Mouse (Mus musculus) limb, embryonic 14.5 days (tissue): ENCODE data around the gene Polr1c. TPM values are rescaled to one million over a fixed set of nuclear protein-coding genes. Genes with fewer than 3 reads are reported as not detected.

ENCODE experiments used
- ATAC-seq: fragments of 200-750 bp; cut with Nextera tagmentation; 2 replicates; pipeline ENCODE4 v1.8.0; 2017; ENCODE audit warnings: low read depth, moderate number of reproducible peaks, moderate TSS enrichment; ENCODE audit not compliant: low FRiP score
- DNase-seq: peaks from one replicate; pipeline ENCODE4 v3.0.0-alpha.2; 2015; ENCODE audit warnings: low spot score
- H3K27ac ChIP-seq: fragments of 300-500 bp; sonication (generic); replicated peaks from 2 replicates; pipeline ENCODE4 v1.5.1; 2014; ENCODE audit warnings: low read depth, mild to moderate bottlenecking, low read length, moderate library complexity, mixed read lengths
- H3K27me3 ChIP-seq: fragments of 300-500 bp; sonication (generic); 2 replicates; pipeline ENCODE4 v1.6.1; 2014; ENCODE audit warnings: low read length, mixed read lengths; ENCODE audit not compliant: control insufficient read depth, insufficient read depth
- H3K36me3 ChIP-seq: fragments of 300-500 bp; sonication (generic); 2 replicates; pipeline ENCODE4 v1.6.1; 2014; ENCODE audit warnings: mild to moderate bottlenecking, low read length, moderate library complexity, mixed read lengths; ENCODE audit not compliant: control insufficient read depth, insufficient read depth
- H3K4me1 ChIP-seq: fragments of 300-500 bp; sonication (generic); 2 replicates; pipeline ENCODE4 v1.6.1; 2014; ENCODE audit warnings: antibody characterized with exemption, low read length, mixed read lengths; ENCODE audit not compliant: control insufficient read depth, insufficient read depth
- H3K4me2 ChIP-seq: fragments of 300-500 bp; sonication (generic); replicated peaks from 2 replicates; pipeline ENCODE4 v1.6.1; 2014; ENCODE audit warnings: low read depth, mild to moderate bottlenecking, low read length, moderate library complexity; ENCODE audit not compliant: severe bottlenecking
- H3K4me3 ChIP-seq: fragments of 300-500 bp; sonication (generic); replicated peaks from 2 replicates; pipeline ENCODE4 v1.5.1; 2014; ENCODE audit warnings: low read length
- H3K9ac ChIP-seq: fragments of 300-500 bp; sonication (generic); 2 replicates; pipeline ENCODE4 v1.6.1; 2014; ENCODE audit warnings: mild to moderate bottlenecking, low read depth, low read length, moderate library complexity; ENCODE audit not compliant: severe bottlenecking
- H3K9me3 ChIP-seq: fragments of 300-500 bp; sonication (generic); 2 replicates; pipeline ENCODE4 v1.6.1; 2016; ENCODE audit warnings: low read length; ENCODE audit not compliant: control insufficient read depth
- POLR2A ChIP-seq: fragments of 200-500 bp; IDR thresholded peaks from 2 replicates; pipeline ENCODE4 v1.8.0; 2012; ENCODE audit warnings: inconsistent platforms, mild to moderate bottlenecking, moderate library complexity, borderline replicate concordance; ENCODE audit not compliant: insufficient read depth, insufficient read length; ENCODE audit errors: extremely low read depth
- WGBS: fragments of 180-500 bp; shearing (Covaris S2); extraction: QIAGEN DNeasy Blood & Tissue Kit; methylation state at CpG from one replicate; pipeline ENCODE4 v1.1.7; 2014; 5-methylcytosine and 5-hydroxymethylcytosine counted together
- polyA plus RNA-seq, 2 experiments: library from polyadenylated mRNA; depleted of rRNA in 1 of 2; stranded (reverse) in 1 of 2; unstranded in 1 of 2; fragments of >200 nt; fragmentation: Nextera tagmentation in 1 of 2; extraction: Ambion mirVana in 1 of 2; gene quantifications; 2 replicates each; pipeline versions ENCODE4 v1.2.1 to v1.2.3; 2012 to 2014

Gene Polr1c
- polyA plus RNA-seq, 2 experiments: 87.5 to 120 TPM

DNA sequence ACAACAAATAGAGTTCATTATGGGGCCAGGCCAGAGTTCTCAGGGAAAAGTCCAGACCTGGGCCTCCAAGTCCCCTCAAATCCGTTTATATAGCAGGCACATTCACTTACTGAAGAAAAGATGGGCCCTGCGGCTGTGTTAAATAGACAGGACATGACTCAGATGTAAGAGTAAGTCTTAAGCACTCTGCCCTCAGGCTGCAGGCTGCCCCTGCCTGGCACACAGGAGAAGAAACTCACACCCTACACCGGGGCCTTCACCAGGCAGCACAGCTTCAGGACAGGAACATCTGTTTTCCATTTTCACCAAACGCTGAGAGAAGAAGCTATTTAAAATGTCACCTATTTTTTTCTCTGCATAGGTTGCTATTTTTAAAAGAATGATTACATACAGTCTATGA, 29.7 kb upstream of the Polr1c start:
- ATAC-seq (no peak), DNase-seq (peak; percentile 27)
- 8% methylated on average over 4 of the region's 4 CpGs for WGBS
- Histone ChIP-seq H3K36me3 (peaks cover 56% of the 10 kb centered on the region), H3K4me3 (no peak overlapping the region), H3K4me1 (peaks cover 32% of the 10 kb centered on the region), H3K27me3 (no peaks in the 10 kb centered on the region), H3K9me3 (no peaks in the 10 kb centered on the region), H3K27ac (peak overlapping the region; percentile 70), H3K9ac (peak overlapping the region; percentile 12; the same call in 1 of the 2 replicates), H3K4me2 (no peak overlapping the region)
- TF ChIP-seq POLR2A: no peak

GRCm38 (mm10) chr17:46275506-46275905, 27.7 kb upstream of the Polr1c start:
- TF ChIP-seq POLR2A: no peak
- DNase-seq (no peak), ATAC-seq (no peak)
- Histone ChIP-seq H3K9ac (no peak overlapping the region), H3K4me2 (no peak overlapping the region), H3K4me3 (no peak overlapping the region), H3K27ac (no peak overlapping the region), H3K4me1 (peaks cover 21% of the 10 kb centered on the region), H3K27me3 (no peaks in the 10 kb centered on the region), H3K36me3 (peaks cover 68% of the 10 kb centered on the region), H3K9me3 (no peaks in the 10 kb centered on the region)
- WGBS: 93% methylated on average over 10 of the region's 10 CpGs

- Histone ChIP-seq H3K36me3 (peaks cover 68% of the 10 kb centered on the region), H3K4me1 (peaks cover 21% of the 10 kb centered on the region), H3K27ac (no peak overlapping the region), H3K9ac (no peak overlapping the region), H3K4me2 (no peak overlapping the region), H3K9me3 (no peaks in the 10 kb centered on the region), H3K4me3 (no peak overlapping the region), H3K27me3 (no peaks in the 10 kb centered on the region)
- WGBS: 74% methylated on average over 6 of the region's 6 CpGs
- ATAC-seq (no peak), DNase-seq (no peak)
- TF ChIP-seq POLR2A: no peak
Measured at GRCm38 (mm10) chr17:46275034-46275433, 27.2 kb upstream of the Polr1c start.

DNA sequence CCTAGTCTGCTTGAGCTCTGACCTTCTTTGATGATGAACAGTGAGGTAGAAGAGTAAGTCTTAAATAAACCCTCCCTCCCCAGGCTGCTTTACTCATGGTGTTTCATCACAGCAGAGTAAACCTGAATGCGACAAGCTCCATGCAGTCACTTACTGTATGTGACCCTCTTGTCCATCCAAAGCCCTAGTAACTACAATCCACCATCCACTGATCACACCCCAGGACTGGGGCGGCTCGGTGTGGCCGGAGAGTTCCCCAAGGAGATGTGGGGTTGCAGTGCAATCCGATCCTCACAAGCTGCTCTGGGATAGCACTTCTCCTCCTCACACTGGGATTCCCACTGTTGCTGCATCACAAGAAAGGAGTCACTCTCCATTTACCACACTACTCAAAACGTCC, 26.6 kb upstream of the Polr1c start:
- DNase-seq: no peak
- no peak overlapping the region for H3K27ac ChIP-seq
- H3K4me3 ChIP-seq: no peak overlapping the region
- no peaks in the 10 kb centered on the region for H3K27me3 ChIP-seq
- peaks cover 68% of the 10 kb centered on the region for H3K36me3 ChIP-seq
- 65% methylated on average over 6 of the region's 6 CpGs for WGBS
- no peak overlapping the region for H3K9ac ChIP-seq
- H3K4me1 ChIP-seq: peaks cover 21% of the 10 kb centered on the region
- no peak overlapping the region for H3K4me2 ChIP-seq
- no peak for ATAC-seq
- H3K9me3 ChIP-seq: no peaks in the 10 kb centered on the region
- no peak for TF ChIP-seq POLR2A

DNA sequence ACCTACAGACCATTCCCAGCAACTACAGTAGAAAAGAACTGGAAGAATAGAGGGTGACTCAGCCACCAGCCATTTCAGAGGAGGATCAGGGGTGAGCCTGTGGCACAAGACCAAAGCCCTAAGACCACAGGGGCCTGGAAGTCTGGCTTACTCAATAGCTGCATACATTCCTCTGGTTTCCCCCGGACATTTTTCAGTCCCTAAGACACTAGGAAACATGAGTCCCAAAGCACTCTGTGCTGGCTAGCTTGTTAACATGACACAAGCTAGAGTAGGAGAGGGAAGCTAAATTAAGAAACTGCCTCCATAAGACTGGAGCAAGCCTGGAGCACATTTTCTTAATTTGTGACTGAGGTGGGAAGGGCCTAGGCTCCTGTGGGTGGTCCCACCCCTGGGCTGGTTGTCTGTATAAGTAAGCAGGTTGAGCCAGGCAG, 26.0 kb upstream of the Polr1c start:
- H3K27me3 ChIP-seq: no peaks in the 10 kb centered on the region
- no peak overlapping the region for H3K9ac ChIP-seq
- H3K36me3 ChIP-seq: peaks cover 68% of the 10 kb centered on the region
- ATAC-seq (0 out of 2 replicates have a peak, but pooled peaks have one; percentile 9), DNase-seq (no peak)
- H3K4me1 ChIP-seq: peaks cover 21% of the 10 kb centered on the region
- H3K4me3 ChIP-seq: no peak overlapping the region
- H3K4me2 ChIP-seq: no peak overlapping the region
- no peak for TF ChIP-seq POLR2A
- no peaks in the 10 kb centered on the region for H3K9me3 ChIP-seq
- WGBS: 60% methylated on average over 1 of the region's 1 CpGs
- H3K27ac ChIP-seq: no peak overlapping the region

GRCm38 (mm10) chr17:46272675-46273074, 24.8 kb upstream of the Polr1c start:
- Histone ChIP-seq H3K4me3 (no peak overlapping the region), H3K4me2 (no peak overlapping the region), H3K27me3 (no peaks in the 10 kb centered on the region), H3K9me3 (no peaks in the 10 kb centered on the region), H3K9ac (no peak overlapping the region), H3K36me3 (peaks cover 65% of the 10 kb centered on the region), H3K4me1 (peaks cover 14% of the 10 kb centered on the region; the same call in 1 of the 2 replicates), H3K27ac (no peak overlapping the region)
- ATAC-seq (no peak), DNase-seq (no peak)
- 89% methylated on average over 5 of the region's 5 CpGs for WGBS
- no peak for TF ChIP-seq POLR2A
